Mouse (Mus musculus) heart, adult 2 months (tissue): ENCODE results near the gene Taar2.

Experiments
- EP300 ChIP-seq: fragments of 200-500 bp; IDR thresholded peaks from 2 replicates; pipeline ENCODE4 v1.6.1; 2011; ENCODE audit warnings: low read depth, low read length, control low read depth; ENCODE audit not compliant: insufficient read depth
- POLR2A ChIP-seq: fragments of 200-500 bp; IDR thresholded peaks from 2 replicates; pipeline ENCODE4 v1.6.1; 2011; ENCODE audit warnings: mild to moderate bottlenecking, low read depth, low read length, control low read depth; ENCODE audit not compliant: insufficient read depth

GRCm38 (mm10) chr10:23892987-23893386 lies 45.4 kb upstream of the Taar2 start:
- no peak for TF ChIP-seq POLR2A
- TF ChIP-seq EP300, result no peak
